Mouse (Mus musculus) liver, embryonic 14.5 days (tissue): ENCODE data around the gene Gm42742.

Experiments
- CTCF ChIP-seq: IDR thresholded peaks from 2 replicates; pipeline ENCODE4 v1.5.1; 2016; ENCODE audit warnings: antibody characterized with exemption, low read depth, control low read depth
- EP300 ChIP-seq: IDR thresholded peaks from 2 replicates; pipeline ENCODE4 v1.6.1; 2016; ENCODE audit warnings: antibody characterized with exemption, low read depth

DNA sequence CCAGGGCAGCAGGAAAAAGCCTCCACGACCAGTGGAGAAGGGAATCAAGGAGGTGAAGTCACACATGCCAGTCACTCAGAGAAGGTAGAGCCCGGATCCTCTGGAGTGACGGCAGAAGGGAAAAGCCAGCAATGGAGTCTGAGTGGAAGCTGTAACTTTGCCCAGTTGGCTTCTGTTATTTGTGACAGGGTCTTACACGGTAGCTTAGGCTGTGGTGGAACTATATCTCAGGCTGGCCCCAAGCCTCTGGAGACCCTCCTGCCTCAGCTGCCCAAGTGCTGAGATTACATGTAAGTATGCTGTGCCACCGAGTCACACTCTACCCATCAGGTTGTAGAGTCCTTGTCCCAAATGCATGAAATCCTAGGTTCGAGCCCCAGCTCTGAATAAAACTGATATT lies 7.5 kb downstream of the Gm42742 start:
- no peak for TF ChIP-seq CTCF
- TF ChIP-seq EP300 = no peak
